Mouse (Mus musculus) embryo, embryonic 11.5 days (tissue): ENCODE results near the gene D8Ertd738e.

ENCODE experiments used
- DNase-seq: peaks from one replicate; pipeline ENCODE4 v3.0.0-alpha.2; 2012; ENCODE audit warnings: low read depth, low spot score

Gene D8Ertd738e

DNA sequence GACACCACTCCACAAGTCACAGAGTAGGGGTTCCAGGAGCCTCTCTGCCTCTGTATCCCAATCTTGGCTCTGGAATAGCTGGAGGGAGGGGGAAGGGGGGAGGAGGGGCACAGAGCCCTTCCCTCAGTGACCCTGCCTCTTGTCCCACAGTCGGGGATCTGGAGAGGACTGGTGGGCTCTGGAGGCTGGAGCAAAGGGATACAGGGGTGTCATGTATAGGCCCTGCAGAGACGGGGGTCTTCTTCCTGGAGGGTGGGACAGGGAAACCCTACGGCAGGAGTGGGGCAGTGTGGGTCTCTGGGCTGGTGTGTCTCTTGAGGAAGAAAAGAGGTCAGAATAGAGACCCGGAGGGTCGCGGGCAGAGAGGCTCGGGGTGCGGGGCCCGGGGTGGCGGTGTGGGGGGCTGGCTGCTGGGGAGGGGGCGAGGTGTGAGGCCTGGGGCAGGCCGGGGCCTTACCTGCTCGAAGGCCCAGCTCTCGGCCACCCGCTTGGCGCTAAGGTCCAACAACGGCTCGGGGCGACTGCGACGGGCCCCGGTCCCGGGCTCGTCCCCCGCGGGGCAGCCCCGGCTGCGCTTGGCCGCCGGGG is 13.0 kb downstream of the D8Ertd738e start:
- DNase-seq: no peak

GRCm38 (mm10) chr8:84235746-84236409 is 13.6 kb downstream of the D8Ertd738e start:
- DNase-seq: no peak

GRCm38 (mm10) chr8:84233055-84233454 is 16.5 kb downstream of the D8Ertd738e start:
- no peak for DNase-seq

- DNase-seq: no peak
Observed at GRCm38 (mm10) chr8:84230735-84231134, 18.8 kb downstream of the D8Ertd738e start.

DNA sequence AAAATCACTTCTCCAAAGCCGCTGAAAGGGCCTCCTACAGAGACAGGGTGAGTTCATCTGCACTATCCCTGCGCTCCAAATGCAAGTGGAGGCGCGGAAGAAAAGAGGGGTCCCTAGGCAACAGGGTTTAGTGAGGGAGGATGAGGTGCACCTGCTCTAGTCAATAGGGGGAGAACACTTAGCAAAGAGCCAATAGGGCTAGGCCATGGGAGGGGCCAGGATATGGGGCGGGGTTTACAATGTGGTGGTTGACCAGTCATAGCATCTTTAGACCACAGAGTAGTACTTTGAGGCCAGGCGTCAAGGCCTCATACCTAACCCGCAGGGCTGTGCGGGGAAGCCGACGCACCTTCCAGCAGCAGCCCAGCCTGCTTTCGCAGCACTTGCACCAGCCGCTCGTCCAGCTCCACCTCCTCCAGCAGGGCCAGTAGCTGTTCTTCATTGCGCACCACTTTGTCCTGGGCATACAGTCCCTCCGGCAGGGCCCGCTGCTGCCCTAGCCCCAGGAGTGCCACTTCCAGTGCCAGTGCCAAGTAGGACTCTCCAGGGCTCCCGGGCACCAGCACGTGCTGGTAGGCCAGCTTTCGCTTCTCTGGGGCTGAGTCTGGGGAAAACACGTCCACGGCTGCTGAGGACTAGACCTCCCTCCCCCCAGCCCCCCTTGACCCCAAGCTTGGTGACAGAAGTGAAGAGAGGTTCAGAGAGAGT is 26.0 kb downstream of the D8Ertd738e start:
- no peak for DNase-seq

DNA sequence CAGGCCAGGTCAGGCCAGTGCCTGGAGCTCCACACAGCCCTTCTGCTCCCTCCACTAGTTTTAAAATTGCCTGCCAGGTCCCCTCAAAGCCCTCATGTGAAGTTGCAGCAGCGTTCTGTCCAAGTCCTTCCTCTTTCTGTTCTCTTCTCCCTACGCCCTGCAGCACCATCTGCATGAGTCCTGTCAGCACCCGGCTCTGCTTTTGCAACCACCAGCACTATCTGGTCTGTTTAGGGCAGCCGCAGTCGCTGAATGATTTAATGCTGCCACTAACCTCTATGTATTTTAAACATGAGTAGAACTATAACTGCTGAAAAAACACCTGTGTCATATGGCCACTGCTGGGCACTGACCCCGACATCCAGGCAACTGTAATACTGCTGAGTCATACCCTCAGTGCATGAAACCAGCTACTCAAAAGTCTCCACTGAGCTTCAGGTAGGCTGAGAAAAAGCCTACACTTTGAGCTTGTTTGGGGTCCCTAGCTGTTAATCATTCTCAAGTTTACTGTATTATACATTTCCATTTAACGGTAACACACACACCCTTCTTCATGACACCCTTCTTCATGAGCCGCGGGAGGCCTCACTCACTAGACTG is 26.9 kb downstream of the D8Ertd738e start:
- no peak for DNase-seq

DNA sequence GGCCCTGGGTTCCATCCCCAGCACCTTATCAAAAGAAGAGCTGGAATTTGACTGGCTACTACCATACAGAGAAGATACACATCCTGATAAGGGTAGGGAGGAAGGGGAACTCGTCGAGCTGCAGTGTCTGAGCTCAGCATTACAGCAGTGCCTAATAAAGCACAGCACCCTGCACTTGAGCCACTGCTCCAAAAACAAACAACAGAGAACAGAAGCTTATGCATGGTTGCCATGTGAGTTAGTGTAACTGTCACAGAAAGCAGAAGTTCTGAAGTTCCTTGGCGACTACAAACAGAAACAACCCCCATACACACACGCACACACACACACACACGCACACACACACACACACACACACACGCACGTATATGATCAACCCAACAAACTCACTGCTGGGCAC is 29.4 kb downstream of the D8Ertd738e start:
- no peak for DNase-seq

GRCm38 (mm10) chr8:84218143-84218542 is 31.4 kb downstream of the D8Ertd738e start:
- no peak for DNase-seq

DNA sequence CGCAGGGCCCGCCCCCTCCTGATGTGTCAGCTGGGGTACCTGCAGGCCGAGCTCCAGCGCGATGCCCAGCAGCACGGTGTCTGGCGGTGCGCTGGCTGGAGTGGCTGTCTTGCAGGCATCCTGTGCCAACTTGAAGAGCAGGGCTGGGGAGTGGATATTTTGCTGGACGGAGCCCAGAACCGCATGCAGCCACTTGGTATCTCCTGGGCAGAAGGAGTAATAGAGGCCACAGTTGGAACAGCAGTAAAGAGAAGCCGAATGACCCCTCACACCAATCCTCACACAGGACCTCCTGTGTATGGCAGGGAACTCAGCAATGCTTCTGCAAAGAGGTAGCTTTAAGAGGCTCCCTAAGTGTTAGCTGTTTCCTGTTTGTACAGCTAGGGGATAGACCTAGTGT is 32.3 kb downstream of the D8Ertd738e start:
- DNase-seq: no peak

GRCm38 (mm10) chr8:84213277-84213676 is 36.2 kb downstream of the D8Ertd738e start:
- DNase-seq: no peak

DNA sequence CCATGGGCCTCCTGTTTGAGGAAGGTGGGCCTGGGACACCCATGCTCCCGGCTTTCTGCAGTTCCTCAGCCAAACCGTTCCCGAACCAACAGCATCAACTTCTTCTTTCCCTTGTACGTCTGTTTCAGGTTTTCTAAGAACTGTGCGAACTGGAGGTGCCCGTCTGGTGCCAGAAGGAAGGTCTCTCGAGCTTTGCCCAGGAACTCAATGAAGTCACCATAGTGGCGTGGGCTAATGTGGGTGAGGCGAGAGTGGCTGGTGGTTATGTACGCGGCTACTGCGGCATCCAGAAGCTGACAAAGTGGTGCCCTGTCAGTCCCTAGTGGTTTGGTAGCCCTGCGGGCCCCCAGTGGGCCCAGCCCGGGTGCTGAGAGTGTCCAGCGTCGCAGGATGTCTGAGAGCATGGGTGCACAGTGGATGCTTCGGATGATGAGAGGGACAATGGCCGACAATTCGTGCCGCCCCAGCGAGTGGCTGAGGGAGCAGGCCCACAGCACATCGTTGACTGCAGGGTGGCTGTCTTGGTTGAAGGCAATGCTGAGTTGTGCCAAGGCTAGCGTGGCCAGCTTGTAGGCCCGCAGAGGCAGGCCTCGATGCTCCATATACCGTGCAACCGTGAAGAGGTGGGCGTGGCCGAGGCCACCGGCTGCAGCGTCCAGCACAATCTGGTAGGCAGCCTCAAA is 37.5 kb downstream of the D8Ertd738e start:
- DNase-seq: no peak

- DNase-seq: no peak
Observed at GRCm38 (mm10) chr8:84211202-84211601, 38.3 kb downstream of the D8Ertd738e start.

DNA sequence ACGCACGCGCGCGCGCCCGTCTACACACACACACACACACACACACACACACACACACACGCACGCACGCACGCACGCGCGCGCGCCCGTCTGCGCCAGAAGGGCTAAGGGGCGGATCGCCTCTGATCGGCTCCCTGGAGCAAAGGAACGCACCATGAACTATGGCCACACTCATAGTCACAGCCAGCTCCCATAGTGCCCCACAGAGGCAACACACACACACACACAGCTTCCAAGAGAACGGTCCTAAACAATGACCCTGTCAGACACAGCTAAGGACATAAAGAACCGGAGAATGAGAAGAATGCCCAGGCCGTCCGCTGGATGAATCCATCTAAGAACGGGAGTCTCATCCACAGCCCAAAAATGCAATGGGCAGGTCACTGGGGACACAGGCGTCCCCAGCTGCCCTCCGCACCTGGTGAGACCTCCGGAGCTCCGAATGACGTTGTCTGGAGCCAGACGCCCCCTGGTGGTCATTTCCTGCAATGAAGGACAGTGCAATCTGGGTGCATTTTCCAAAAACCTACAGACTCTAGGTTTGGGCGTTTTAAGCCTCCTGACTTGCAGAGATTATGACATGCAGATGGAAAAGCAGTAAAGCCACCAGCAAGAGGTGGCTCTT is 39.2 kb downstream of the D8Ertd738e start:
- DNase-seq: no peak

DNA sequence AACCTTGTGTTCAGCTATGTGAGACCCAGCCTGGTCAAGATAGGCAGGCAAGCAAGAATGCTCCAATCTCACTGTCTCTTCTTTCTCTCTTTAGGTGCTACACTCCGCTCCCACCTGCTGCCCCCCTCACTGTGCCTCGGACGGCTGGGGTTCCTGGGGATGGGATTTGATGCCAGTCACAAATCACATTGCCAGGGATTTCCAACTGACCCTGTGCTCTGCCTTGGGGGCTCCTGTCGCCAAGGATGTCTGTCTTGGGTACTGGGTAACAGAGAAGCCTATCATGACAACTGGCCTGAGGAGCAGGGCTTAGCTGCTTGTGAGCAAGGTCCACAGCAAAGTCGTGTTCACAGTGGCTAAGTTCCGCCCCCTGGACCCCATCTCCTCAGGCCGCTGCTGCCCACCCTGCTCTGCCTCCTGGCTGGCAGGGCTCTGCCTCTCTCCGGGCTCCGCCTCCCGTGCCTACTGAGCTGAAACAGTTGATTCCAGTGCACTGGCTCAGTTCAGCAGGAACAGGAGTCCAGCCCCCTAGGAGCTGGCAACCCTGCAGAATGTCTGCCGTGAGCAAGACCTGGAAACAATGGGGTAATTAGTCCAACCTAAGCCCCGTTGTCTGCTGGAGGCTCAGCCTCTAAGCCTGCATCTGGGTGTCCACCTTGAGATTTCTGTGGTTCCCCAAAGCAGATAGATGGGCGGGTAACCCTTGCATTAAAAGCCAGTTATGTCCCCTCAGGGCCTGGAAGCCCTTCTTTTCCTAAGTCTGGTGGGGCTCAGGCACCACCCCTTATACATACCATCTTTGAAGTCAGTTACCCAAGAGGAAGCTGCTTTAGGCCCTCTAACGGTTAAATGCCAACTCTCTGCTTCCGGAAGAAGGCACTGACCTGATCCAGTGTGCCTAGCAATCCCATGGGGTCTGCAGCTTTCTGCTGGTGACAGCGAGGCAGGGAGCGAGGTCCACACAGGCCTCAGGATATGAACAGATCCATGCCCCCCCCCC is 40.8 kb downstream of the D8Ertd738e start:
- no peak for DNase-seq

DNA sequence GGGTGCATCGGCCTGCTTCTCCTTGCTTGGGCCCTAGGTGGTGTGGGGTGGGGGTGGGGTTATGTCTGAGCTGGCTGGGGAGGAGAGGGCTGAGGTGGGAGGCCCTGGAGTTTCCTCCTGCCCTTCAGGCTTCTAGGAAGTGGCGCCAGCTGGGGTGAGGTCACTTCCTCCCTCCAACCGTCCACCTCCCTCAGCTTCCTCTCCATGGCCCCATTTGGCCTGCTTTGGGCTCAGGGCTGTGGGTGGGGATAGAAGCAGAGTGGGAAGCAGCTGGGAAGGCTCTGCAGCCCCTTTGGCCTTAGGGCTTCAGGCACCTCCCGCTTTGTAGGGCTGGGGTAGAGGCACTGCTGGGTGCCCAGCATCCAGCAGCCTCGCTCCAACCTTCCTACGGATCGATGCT is 41.7 kb downstream of the D8Ertd738e start:
- no peak for DNase-seq

- no peak for DNase-seq
Observed at GRCm38 (mm10) chr8:84206666-84207065, 42.9 kb downstream of the D8Ertd738e start.

GRCm38 (mm10) chr8:84205073-84205472 is 44.4 kb downstream of the D8Ertd738e start:
- no peak for DNase-seq

- no peak for DNase-seq
Observed at GRCm38 (mm10) chr8:84203975-84204772, 45.3 kb downstream of the D8Ertd738e start.
